Mouse (Mus musculus): ENCODE data around the gene Sema3a.
A peak's percentile ranks its signal among the peaks of the same experiment; 100 is the strongest.

Sema3a gene

DNA sequence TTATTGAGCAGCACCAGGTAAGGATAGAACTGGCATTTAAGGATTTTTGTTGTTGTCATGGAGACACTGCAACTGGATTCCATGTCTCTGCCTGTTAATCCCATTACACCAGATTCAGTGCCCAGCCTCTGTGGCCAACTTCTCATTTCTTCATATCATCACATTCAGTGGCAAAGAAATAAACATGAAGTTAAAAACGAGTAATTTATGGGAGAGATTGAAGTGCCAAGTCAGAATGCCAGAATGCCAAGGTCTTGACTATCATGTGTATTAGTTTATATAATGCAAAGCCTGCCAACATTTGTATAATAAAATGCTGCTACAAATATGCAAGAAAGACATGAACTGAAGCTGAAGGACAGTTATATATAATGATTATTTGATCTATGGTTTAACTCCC is 131.1 kb downstream of the Sema3a start:
- H3K4me1 ChIP-seq (replicated peaks; ENCODE audit: low read depth, low read length) = no peaks in the 10 kb centered on the region
- TF ChIP-seq NANOG (IDR thresholded peaks at IDR 0.05; ENCODE audit: borderline replicate concordance, low read length) (no peak), POU5F1 (IDR thresholded peaks at IDR 0.05; ENCODE audit: borderline replicate concordance, low read length) (no peak), CTCF (conservative IDR thresholded peaks at IDR 0.05; ENCODE audit: low read length) (no peak)
- no peaks in the 10 kb centered on the region for H3K27me3 ChIP-seq (ENCODE audit: insufficient read depth, low read length)
- no peaks in the 10 kb centered on the region for H3K36me3 ChIP-seq (ENCODE audit: insufficient read depth, low read length)
- no peak overlapping the region for H3K4me3 ChIP-seq (replicated peaks; ENCODE audit: low read length)
- H3K9me3 ChIP-seq (ENCODE audit: low read length) = no peaks in the 10 kb centered on the region

DNA sequence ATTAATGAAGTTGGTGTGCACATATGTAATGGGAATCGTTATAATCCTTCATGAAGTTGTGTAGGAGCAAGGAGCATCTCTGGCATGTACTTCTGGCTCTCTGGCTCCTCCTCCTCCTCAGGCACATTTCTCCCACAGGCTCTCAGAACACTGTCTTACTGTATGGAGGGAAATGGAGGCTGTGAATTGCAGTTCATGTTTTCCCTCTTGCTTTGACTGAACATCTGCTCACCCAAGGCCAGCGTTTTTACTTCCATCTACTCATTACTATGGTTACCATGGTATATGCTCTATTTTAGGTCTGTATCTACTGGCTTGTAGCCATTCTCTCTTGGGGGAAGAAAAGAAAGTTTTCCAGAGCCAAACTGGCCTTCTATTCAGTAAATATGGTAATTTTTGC is 137.9 kb downstream of the Sema3a start:
- no peaks in the 10 kb centered on the region for H3K4me1 ChIP-seq (replicated peaks; ENCODE audit: low read depth, low read length)
- no peaks in the 10 kb centered on the region for H3K36me3 ChIP-seq (ENCODE audit: insufficient read depth, low read length)
- no peaks in the 10 kb centered on the region for H3K27me3 ChIP-seq (ENCODE audit: insufficient read depth, low read length)
- H3K9me3 ChIP-seq (ENCODE audit: low read length) = no peaks in the 10 kb centered on the region
- no peak overlapping the region for H3K4me3 ChIP-seq (replicated peaks; ENCODE audit: low read length)
- no peak for TF ChIP-seq CTCF (conservative IDR thresholded peaks at IDR 0.05; ENCODE audit: low read length)
- no peak for TF ChIP-seq POU5F1 (IDR thresholded peaks at IDR 0.05; ENCODE audit: borderline replicate concordance, low read length)
- no peak for TF ChIP-seq NANOG (IDR thresholded peaks at IDR 0.05; ENCODE audit: borderline replicate concordance, low read length)

DNA sequence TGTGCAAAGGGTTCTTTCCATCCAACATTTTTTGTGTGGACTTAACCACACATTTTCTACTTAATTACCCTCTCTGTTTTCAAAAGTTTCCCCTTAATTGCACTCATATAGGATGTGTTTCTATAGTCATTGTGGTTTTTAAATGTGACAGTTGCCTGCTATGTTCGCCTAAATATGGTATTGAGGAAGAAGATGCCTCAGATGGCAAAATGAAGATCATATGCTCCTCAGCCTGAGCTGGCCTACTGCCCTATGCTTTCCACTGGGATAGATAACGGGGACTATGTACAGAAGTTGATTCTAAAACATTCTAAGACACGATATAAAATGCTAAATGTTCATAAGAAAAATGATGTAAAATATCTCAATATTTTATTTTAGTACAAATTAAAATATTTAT is 138.3 kb downstream of the Sema3a start:
- H3K4me3 ChIP-seq (replicated peaks; ENCODE audit: low read length) = no peak overlapping the region
- no peak for TF ChIP-seq CTCF (conservative IDR thresholded peaks at IDR 0.05; ENCODE audit: low read length)
- TF ChIP-seq NANOG (IDR thresholded peaks at IDR 0.05; ENCODE audit: borderline replicate concordance, low read length) = no peak
- H3K36me3 ChIP-seq (ENCODE audit: insufficient read depth, low read length) = no peaks in the 10 kb centered on the region
- H3K9me3 ChIP-seq (ENCODE audit: low read length) = no peaks in the 10 kb centered on the region
- H3K4me1 ChIP-seq (replicated peaks; ENCODE audit: low read depth, low read length) = no peaks in the 10 kb centered on the region
- H3K27me3 ChIP-seq (ENCODE audit: insufficient read depth, low read length) = no peaks in the 10 kb centered on the region

DNA sequence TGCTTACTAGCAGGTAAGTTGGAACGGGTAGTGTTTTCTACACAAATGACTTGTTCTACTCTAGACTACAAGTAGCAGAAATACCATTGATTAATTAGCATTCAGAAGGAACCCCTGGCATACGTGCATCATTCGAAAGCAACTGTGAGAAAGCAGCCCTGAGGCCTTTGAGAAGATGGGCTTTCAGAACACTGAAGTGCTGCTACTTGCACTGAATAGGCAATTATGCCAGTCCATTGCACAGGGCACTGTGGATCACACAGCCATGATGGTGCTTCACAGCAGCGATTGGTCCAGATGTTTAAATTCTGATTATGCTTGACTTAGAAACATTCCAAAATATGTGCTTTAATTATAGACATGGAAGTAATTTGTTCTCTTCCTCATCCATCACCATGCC is 187.5 kb downstream of the Sema3a start:
- TF ChIP-seq NANOG (IDR thresholded peaks at IDR 0.05; ENCODE audit: borderline replicate concordance, low read length) = no peak
- no peak for TF ChIP-seq POU5F1 (IDR thresholded peaks at IDR 0.05; ENCODE audit: borderline replicate concordance, low read length)
- no peak for TF ChIP-seq CTCF (conservative IDR thresholded peaks at IDR 0.05; ENCODE audit: low read length)
- H3K36me3 ChIP-seq (ENCODE audit: insufficient read depth, low read length) = no peaks in the 10 kb centered on the region
- H3K9me3 ChIP-seq (ENCODE audit: low read length) = no peaks in the 10 kb centered on the region
- no peaks in the 10 kb centered on the region for H3K4me1 ChIP-seq (replicated peaks; ENCODE audit: low read depth, low read length)
- no peak overlapping the region for H3K4me3 ChIP-seq (replicated peaks; ENCODE audit: low read length)
- H3K27me3 ChIP-seq (ENCODE audit: insufficient read depth, low read length) = no peaks in the 10 kb centered on the region

DNA sequence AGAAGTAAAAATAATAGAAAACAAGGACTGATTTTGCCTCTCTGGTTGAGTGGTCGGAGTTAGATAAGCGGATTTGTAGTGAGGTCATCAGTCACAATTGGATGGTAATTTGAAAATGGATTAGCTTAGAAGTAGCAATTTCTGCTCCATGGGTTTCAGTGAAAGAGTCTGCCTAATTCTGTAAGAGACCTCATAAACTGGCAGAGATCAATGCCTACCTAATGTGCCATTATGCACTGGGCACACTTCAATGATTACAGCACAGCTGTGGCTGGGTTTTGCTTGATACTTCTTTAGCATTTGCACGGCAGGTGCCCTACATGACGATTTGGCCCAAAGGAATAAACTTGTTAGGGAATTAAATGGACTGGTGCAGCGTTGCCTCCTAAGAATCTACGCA is 188.8 kb downstream of the Sema3a start:
- Histone ChIP-seq H3K4me1 (replicated peaks; ENCODE audit: low read depth, low read length) (peaks cover 5% of the 10 kb centered on the region), H3K9me3 (ENCODE audit: low read length) (no peaks in the 10 kb centered on the region), H3K36me3 (ENCODE audit: insufficient read depth, low read length) (no peaks in the 10 kb centered on the region), H3K4me3 (replicated peaks; ENCODE audit: low read length) (no peak overlapping the region), H3K27me3 (ENCODE audit: insufficient read depth, low read length) (no peaks in the 10 kb centered on the region)
- no peak for TF ChIP-seq NANOG (IDR thresholded peaks at IDR 0.05; ENCODE audit: borderline replicate concordance, low read length)
- no peak for TF ChIP-seq CTCF (conservative IDR thresholded peaks at IDR 0.05; ENCODE audit: low read length)
- TF ChIP-seq POU5F1 (IDR thresholded peaks at IDR 0.05; ENCODE audit: borderline replicate concordance, low read length) = no peak

DNA sequence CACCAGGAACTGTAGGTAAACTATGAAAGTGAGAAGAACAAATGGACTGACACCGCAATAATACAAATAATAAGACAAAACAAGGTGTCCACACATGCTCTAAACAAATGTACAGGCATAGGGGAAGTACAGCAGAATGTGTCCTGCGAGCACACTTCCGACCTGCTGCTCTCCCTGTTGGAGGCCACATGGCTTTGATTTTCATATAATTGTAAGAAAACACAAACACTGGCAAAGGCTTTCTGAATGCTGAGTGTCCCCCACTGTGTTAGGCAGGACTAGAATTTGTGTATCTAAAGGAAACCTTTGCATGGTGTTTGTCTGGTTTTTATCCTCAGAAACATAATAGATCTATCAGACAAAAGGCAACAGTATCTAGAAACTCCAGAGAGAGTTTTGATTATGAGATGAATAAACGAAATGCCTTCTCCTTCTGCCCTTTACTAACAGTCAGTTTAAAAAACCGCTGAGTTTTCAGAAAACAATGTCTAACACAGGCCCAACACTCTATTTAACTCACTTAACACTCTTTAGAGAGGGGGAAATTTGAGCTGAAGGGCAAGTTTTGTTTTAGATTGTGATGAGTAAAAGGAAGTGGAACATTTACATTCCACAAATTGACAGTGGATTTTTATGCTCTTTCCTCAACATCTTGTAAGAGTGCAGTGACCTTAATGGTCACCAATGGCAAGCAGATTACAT is 193.7 kb downstream of the Sema3a start:
- Histone ChIP-seq H3K4me3 (replicated peaks; ENCODE audit: low read length) (no peak overlapping the region), H3K27me3 (ENCODE audit: insufficient read depth, low read length) (no peaks in the 10 kb centered on the region), H3K36me3 (ENCODE audit: insufficient read depth, low read length) (no peaks in the 10 kb centered on the region)

DNA sequence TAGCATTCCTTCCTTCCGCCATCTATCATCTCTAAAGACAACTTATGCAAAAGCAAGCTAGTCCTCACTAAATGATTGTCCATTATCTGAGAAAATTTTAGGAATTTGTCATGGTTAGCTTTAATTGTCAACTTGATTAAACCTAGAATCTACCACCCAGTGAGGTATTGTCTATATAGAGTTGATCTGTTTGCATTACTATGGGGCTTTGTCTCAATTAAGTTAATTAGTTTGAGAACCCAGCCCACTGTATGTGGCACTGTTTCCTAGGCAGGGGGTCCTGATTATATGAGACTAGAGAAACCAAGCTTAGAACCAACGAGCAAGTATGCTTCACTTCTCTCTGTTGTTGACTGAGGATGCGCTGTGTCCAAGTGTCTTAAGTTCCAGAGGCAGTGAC is 194.9 kb downstream of the Sema3a start:
- TF ChIP-seq NANOG (IDR thresholded peaks at IDR 0.05; ENCODE audit: borderline replicate concordance, low read length) (peak; percentile 9; the same call in 1 of the 2 replicates), CTCF (conservative IDR thresholded peaks at IDR 0.05; ENCODE audit: low read length) (no peak)
- H3K4me3 ChIP-seq (replicated peaks; ENCODE audit: low read length) = no peak overlapping the region
- H3K9me3 ChIP-seq (ENCODE audit: low read length) = no peaks in the 10 kb centered on the region
- H3K27me3 ChIP-seq (ENCODE audit: insufficient read depth, low read length) = no peaks in the 10 kb centered on the region
- peaks cover 19% of the 10 kb centered on the region for H3K4me1 ChIP-seq (replicated peaks; ENCODE audit: low read depth, low read length)
- H3K36me3 ChIP-seq (ENCODE audit: insufficient read depth, low read length) = no peaks in the 10 kb centered on the region

More for the DNA sequence above, 193.7 kb downstream of the Sema3a start:
- H3K9me3 ChIP-seq (ENCODE audit: low read length) = no peaks in the 10 kb centered on the region
- H3K4me1 ChIP-seq (replicated peaks; ENCODE audit: low read depth, low read length) = peaks cover 19% of the 10 kb centered on the region
- TF ChIP-seq POU5F1 (IDR thresholded peaks at IDR 0.05; ENCODE audit: borderline replicate concordance, low read length) = no peak
- TF ChIP-seq NANOG (IDR thresholded peaks at IDR 0.05; ENCODE audit: borderline replicate concordance, low read length) = peak; percentile 68; the same call in 1 of the 2 replicates
- no peak for TF ChIP-seq CTCF (conservative IDR thresholded peaks at IDR 0.05; ENCODE audit: low read length)

DNA sequence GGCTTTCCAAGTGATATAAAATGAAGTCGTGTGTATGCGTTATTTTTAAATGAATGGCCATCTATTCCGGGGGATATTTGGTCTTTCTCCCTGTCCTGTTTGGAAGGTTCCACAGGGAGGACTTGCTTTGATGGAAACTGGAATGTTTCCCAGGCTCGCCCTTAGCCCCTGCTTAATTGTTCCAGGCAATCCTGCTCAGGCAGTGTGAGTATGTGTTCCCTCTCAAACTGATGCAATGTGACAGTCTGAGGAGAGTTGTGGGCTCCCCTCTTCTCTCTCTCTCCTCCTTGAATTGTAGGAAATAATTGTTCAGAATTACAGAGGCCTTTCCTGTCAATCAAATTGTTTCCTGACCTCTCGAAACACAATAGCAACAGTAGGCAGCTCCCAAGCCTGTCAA is 202.1 kb downstream of the Sema3a start:
- H3K36me3 ChIP-seq (ENCODE audit: insufficient read depth, low read length) = no peaks in the 10 kb centered on the region
- H3K9me3 ChIP-seq (ENCODE audit: low read length) = no peaks in the 10 kb centered on the region
- no peaks in the 10 kb centered on the region for H3K27me3 ChIP-seq (ENCODE audit: insufficient read depth, low read length)
- H3K4me3 ChIP-seq (replicated peaks; ENCODE audit: low read length) = no peak overlapping the region
- TF ChIP-seq POU5F1 (IDR thresholded peaks at IDR 0.05; ENCODE audit: borderline replicate concordance, low read length) = no peak
- TF ChIP-seq CTCF (conservative IDR thresholded peaks at IDR 0.05; ENCODE audit: low read length) = no peak
- TF ChIP-seq NANOG (IDR thresholded peaks at IDR 0.05; ENCODE audit: borderline replicate concordance, low read length) = no peak
- no peaks in the 10 kb centered on the region for H3K4me1 ChIP-seq (replicated peaks; ENCODE audit: low read depth, low read length)

DNA sequence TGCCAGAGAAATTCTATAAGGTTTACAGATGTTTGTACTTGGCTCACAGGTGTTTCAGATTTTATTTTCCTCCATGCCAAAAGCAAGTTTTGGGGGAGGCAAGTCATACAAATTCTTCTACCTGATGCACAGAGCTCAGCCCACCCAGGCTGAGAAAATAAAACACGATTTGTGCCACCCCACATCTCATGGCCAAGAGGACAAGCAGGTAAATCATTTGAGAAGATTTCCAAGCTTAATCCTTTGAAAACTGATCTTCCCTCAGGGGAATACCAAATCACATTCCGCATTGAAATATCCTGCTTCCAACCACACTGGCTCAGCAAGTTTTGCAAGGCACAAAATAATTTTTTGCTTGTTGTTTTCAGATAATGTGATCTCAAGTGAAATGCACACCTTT is 206.2 kb downstream of the Sema3a start:
- Histone ChIP-seq H3K27me3 (ENCODE audit: insufficient read depth, low read length) (no peaks in the 10 kb centered on the region), H3K4me1 (replicated peaks; ENCODE audit: low read depth, low read length) (no peaks in the 10 kb centered on the region), H3K4me3 (replicated peaks; ENCODE audit: low read length) (no peak overlapping the region), H3K9me3 (ENCODE audit: low read length) (no peaks in the 10 kb centered on the region), H3K36me3 (ENCODE audit: insufficient read depth, low read length) (no peaks in the 10 kb centered on the region)
- TF ChIP-seq NANOG (IDR thresholded peaks at IDR 0.05; ENCODE audit: borderline replicate concordance, low read length) (no peak), POU5F1 (IDR thresholded peaks at IDR 0.05; ENCODE audit: borderline replicate concordance, low read length) (no peak), CTCF (conservative IDR thresholded peaks at IDR 0.05; ENCODE audit: low read length) (no peak)

Measured in E14TG2a.4 (cell line).